Mouse (Mus musculus) ES-Bruce4 (cell line): ENCODE measurements around the gene Cnnm4.

ENCODE experiments used
- CTCF ChIP-seq: IDR thresholded peaks from one replicate; pipeline ENCODE4 v1.8.1; 2011; ENCODE audit warnings: low read depth, low read length
- POLR2A ChIP-seq: IDR thresholded peaks from one replicate; pipeline ENCODE4 v1.8.1; 2011; ENCODE audit warnings: low read length; ENCODE audit not compliant: insufficient read depth

- TF ChIP-seq POLR2A (no peak), CTCF (no peak)
Measured at GRCm38 (mm10) chr1:36435071-36435470, 36.3 kb upstream of the Cnnm4 start.
